Comparison of ENCODE assay signal across 27 mouse cellular contexts in the genomic region with DNA sequence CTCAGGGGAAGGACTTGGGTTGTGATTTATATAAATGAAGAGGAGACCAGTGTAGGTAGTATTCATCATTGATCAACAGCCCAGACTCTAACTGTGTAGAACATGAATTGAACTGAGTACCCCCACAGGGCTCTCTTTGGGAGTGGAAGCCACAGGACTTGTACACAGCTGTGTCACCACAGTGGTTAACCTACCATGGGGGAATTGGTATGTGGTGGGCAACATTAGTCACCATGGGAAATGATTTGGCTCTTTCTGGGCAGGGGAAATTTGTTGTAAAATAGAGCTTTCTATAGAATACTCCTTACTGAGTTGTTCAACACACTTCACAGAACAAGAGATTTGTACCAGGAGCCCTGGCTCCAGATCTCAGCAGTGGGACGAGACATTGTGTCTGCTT.
"Had no signal": no experiment of that assay in that cellular context is flagged by ENCODE, and none has a peak within 500 bp of the region (broad histone marks: within the 10 kb centered on the region; RNA-seq: fewer than 3 reads in every experiment).

No protein-coding gene starts in this region.

- H3K36me3 ChIP-seq: heart, embryonic 13.5 days; heart, embryonic 15.5 days; hindbrain, embryonic 10.5 days; hindbrain, embryonic 12.5 days; intestine, embryonic 15.5 days; limb, embryonic 13.5 days; limb, embryonic 15.5 days; liver, embryonic 12.5 days had no signal

- H3K9me3 ChIP-seq: heart, embryonic 13.5 days; heart, embryonic 15.5 days; hindbrain, embryonic 10.5 days; hindbrain, embryonic 12.5 days; intestine, embryonic 15.5 days; limb, embryonic 13.5 days; limb, embryonic 15.5 days had no signal

- H3K4me1 ChIP-seq: heart, embryonic 13.5 days; heart, embryonic 15.5 days; hindbrain, embryonic 10.5 days; hindbrain, embryonic 12.5 days; intestine, embryonic 15.5 days; limb, embryonic 13.5 days; limb, embryonic 15.5 days; liver, embryonic 12.5 days had no signal

- H3K27me3 ChIP-seq: heart, embryonic 13.5 days; heart, embryonic 15.5 days; hindbrain, embryonic 12.5 days; intestine, embryonic 15.5 days; limb, embryonic 13.5 days; limb, embryonic 15.5 days; liver, embryonic 12.5 days had no signal

- H3K9ac ChIP-seq: heart, embryonic 13.5 days; heart, embryonic 15.5 days; hindbrain, embryonic 12.5 days; hindbrain, embryonic 14.5 days; intestine, embryonic 15.5 days; limb, embryonic 13.5 days; limb, embryonic 15.5 days; liver, embryonic 12.5 days; liver, embryonic 14.5 days had no signal

- H3K4me2 ChIP-seq: heart, embryonic 11.5 days; heart, embryonic 13.5 days; heart, embryonic 15.5 days; hindbrain, embryonic 12.5 days; hindbrain, embryonic 14.5 days; intestine, embryonic 15.5 days; limb, embryonic 13.5 days; limb, embryonic 15.5 days; liver, embryonic 12.5 days had no signal

- H3K4me3 ChIP-seq: gastrocnemius, adult 2 months; heart, adult 2 months; heart, embryonic 13.5 days; heart, embryonic 15.5 days; hindbrain, embryonic 10.5 days; hindbrain, embryonic 12.5 days; intestine, embryonic 15.5 days; layer of hippocampus, adult 2 months; left cerebral cortex, adult 2 months; limb, embryonic 13.5 days; limb, embryonic 15.5 days; liver, embryonic 12.5 days had no signal

- DNase-seq: gastrocnemius, adult 2 months; gastrocnemius, postnatal 10 days; gastrocnemius, postnatal 36 days; heart, adult 11 months; heart, adult 2 months; kidney, adult 18-20 months; kidney, adult 8-10 months; kidney, postnatal 10 days; kidney, postnatal 25 days; kidney, postnatal 4 days; left cerebral cortex, postnatal 4 days had no signal

- H3K27ac ChIP-seq: gastrocnemius, adult 2 months; heart, adult 2 months; heart, embryonic 13.5 days; heart, embryonic 15.5 days; hindbrain, embryonic 10.5 days; hindbrain, embryonic 12.5 days; hindbrain, embryonic 14.5 days; intestine, embryonic 15.5 days; layer of hippocampus, adult 2 months; left cerebral cortex, adult 2 months; limb, embryonic 13.5 days; limb, embryonic 15.5 days; liver, embryonic 12.5 days; liver, embryonic 14.5 days had no signal

- ATAC-seq: hindbrain, embryonic 16.5 days; inflammation-experienced regulatory T-cells, adult 6 months; intestine, embryonic 15.5 days; intestine, postnatal 0 days; liver, embryonic 12.5 days had no signal
